Mouse (Mus musculus): Measurements from ENCODE around the gene Gm1140.
"Not testable (repeated sequence)": the region's sequence is repeated elsewhere in the genome, so short reads cannot be mapped to it uniquely, and the experiment has no call there.

The Gm1140 gene

DNA sequence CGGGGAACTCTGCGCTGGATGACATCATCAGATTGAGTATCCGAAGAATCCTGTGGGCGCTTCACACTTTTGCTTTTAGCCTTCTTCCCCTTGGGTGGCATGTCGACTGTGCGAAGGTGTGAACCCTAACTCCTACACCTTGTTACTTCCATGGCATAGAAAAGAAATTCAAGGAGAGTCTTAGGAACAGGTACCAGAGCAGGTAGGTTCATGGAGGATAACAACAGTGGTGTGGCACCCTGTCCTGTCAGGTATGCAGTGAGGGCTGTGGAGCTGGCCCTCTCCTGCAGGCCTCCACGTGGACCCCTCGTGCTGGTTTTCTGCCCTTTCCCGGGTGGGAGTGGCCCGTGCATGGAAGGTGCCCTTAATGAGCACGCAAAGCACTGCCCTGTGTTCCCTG lies at the start of gene Gm1140:
Gene Gm1140 (minus strand): TSS at position 101 of the 400 bp plus-strand sequence.
- not testable (repeated sequence) for DNase-seq (ENCODE audit: low read depth, low spot score)

GRCm38 (mm10) chrX:67695398-67695797 lies 2.0 kb upstream of the Gm1140 start, which contains the start of gene Gm14692:
Gene Gm14692 (plus strand): TSS chrX:67695698.
- DNase-seq (ENCODE audit: low read depth, low spot score): not testable (repeated sequence)
